Mouse (Mus musculus): ENCODE data around the gene Shank3.

Gene Shank3

GRCm38 (mm10) chr15:89477091-89477491 lies 22.3 kb upstream of the Shank3 start, which contains the start of gene Arsa:
Arsa (minus strand) TSS chr15:89477425.
- peak in 1 of 2 experiments; percentile 35 for DNase-seq

GRCm38 (mm10) chr15:89477806-89478205 lies 21.6 kb upstream of the Shank3 start:
- peak in 1 of 2 experiments; percentile 21 for DNase-seq

- no peak for DNase-seq
These were observed 20.8 kb upstream of the Shank3 start for GRCm38 (mm10) chr15:89478622-89479021.

- peak; percentile 84 to 86 for DNase-seq
These were observed 18.8 kb upstream of the Shank3 start for GRCm38 (mm10) chr15:89480584-89480983.

- no peak for DNase-seq
These were observed 11.2 kb upstream of the Shank3 start for GRCm38 (mm10) chr15:89488182-89488581.

- DNase-seq: no peak
These were observed 10.8 kb upstream of the Shank3 start for GRCm38 (mm10) chr15:89488611-89489117.

GRCm38 (mm10) chr15:89494970-89495369 lies 4.5 kb upstream of the Shank3 start:
- no peak for DNase-seq

- peak; percentile 60 to 61 for DNase-seq
These were observed 3.3 kb upstream of the Shank3 start for GRCm38 (mm10) chr15:89496131-89496530.

GRCm38 (mm10) chr15:89496841-89497240 lies 2.6 kb upstream of the Shank3 start:
- DNase-seq: no peak

GRCm38 (mm10) chr15:89497391-89498048 lies 1.9 kb upstream of the Shank3 start:
- DNase-seq: no peak

- peak; percentile 85 to 87 for DNase-seq
These were observed 1.1 kb upstream of the Shank3 start for GRCm38 (mm10) chr15:89498049-89498960.

- peak; percentile 89 to 91 for DNase-seq
These were observed 379 bp downstream of the Shank3 start for GRCm38 (mm10) chr15:89499784-89500220.

GRCm38 (mm10) chr15:89500221-89500791 lies 883 bp downstream of the Shank3 start:
- DNase-seq: peak; percentile 69 to 72

- DNase-seq: no peak
These were observed 1.9 kb downstream of the Shank3 start for GRCm38 (mm10) chr15:89501321-89501720.

GRCm38 (mm10) chr15:89504838-89505237 lies 5.4 kb downstream of the Shank3 start:
- no peak for DNase-seq

GRCm38 (mm10) chr15:89507751-89508150 lies 8.3 kb downstream of the Shank3 start:
- no peak for DNase-seq

GRCm38 (mm10) chr15:89512679-89513078 lies 13.3 kb downstream of the Shank3 start:
- no peak for DNase-seq

- no peak for DNase-seq
These were observed 22.5 kb downstream of the Shank3 start for GRCm38 (mm10) chr15:89521951-89522350.

- DNase-seq: peak; percentile 65
These were observed 23.3 kb downstream of the Shank3 start for GRCm38 (mm10) chr15:89522566-89523282.

- peak; percentile 65 to 76 for DNase-seq
These were observed 23.9 kb downstream of the Shank3 start for GRCm38 (mm10) chr15:89523283-89523832.

GRCm38 (mm10) chr15:89524001-89524571 lies 24.7 kb downstream of the Shank3 start:
- peak; percentile 56 to 62 for DNase-seq

All from cerebellum, postnatal 10 days (tissue).